In genomic region chr8:48136804-48137650, GRCm38 (mm10) we compare ENCODE assay signal across 12 mouse cellular contexts. TPM values are rescaled to one million over a fixed set of nuclear protein-coding genes. Genes with fewer than 3 reads are reported as not detected.
DNase-seq lines count a peak whose midpoint lies in the region; ATAC-seq lines count a peak whose summit lies in the region.
"Had no signal": no experiment of that assay in that cellular context is flagged by ENCODE, and none has a peak within 500 bp of the region (broad histone marks: within the 10 kb centered on the region; RNA-seq: fewer than 3 reads in every experiment).

No protein-coding gene starts in this region.

- H3K9me3 ChIP-seq in midbrain, embryonic 13.5 days = no peaks in the 10 kb centered on the region
- H3K9me3 ChIP-seq in midbrain, embryonic 10.5 days (replicated peaks) = no peaks in the 10 kb centered on the region
- no peaks in the 10 kb centered on the region for H3K9me3 ChIP-seq in forebrain, embryonic 14.5 days (replicated peaks; ENCODE audit: control insufficient read depth, low read length)
- no peaks in the 10 kb centered on the region for H3K9me3 ChIP-seq in hindbrain, embryonic 16.5 days (ENCODE audit: control insufficient read depth, low read length)
- H3K9me3 ChIP-seq in neural tube, embryonic 15.5 days (replicated peaks) = no peaks in the 10 kb centered on the region
- H3K9me3 ChIP-seq: heart, embryonic 15.5 days had no signal

- no peak overlapping the region for H3K4me3 ChIP-seq in midbrain, embryonic 13.5 days (replicated peaks)
- H3K4me3 ChIP-seq in midbrain, embryonic 10.5 days = no peak overlapping the region
- no peak overlapping the region for H3K4me3 ChIP-seq in forebrain, embryonic 14.5 days (ENCODE audit: low read depth, low read length)
- peak overlapping the region; percentile 30 for H3K4me3 ChIP-seq in hindbrain, embryonic 16.5 days (ENCODE audit: low read length)
- peak overlapping the region; percentile 20 for H3K4me3 ChIP-seq in neural tube, embryonic 15.5 days (replicated peaks)
- H3K4me3 ChIP-seq: heart, embryonic 15.5 days; megakaryocyte, embryonic 14.5 days had no signal

- H3K36me3 ChIP-seq in midbrain, embryonic 13.5 days = no peaks in the 10 kb centered on the region
- peaks cover 57% of the 10 kb centered on the region for H3K36me3 ChIP-seq in midbrain, embryonic 10.5 days
- peaks cover 9% of the 10 kb centered on the region; the same call in 1 of the 2 replicates for H3K36me3 ChIP-seq in forebrain, embryonic 14.5 days (ENCODE audit: control insufficient read depth, insufficient read depth, low read length)
- no peaks in the 10 kb centered on the region for H3K36me3 ChIP-seq in hindbrain, embryonic 16.5 days (ENCODE audit: control insufficient read depth, insufficient read depth, low read length)
- no peaks in the 10 kb centered on the region for H3K36me3 ChIP-seq in neural tube, embryonic 15.5 days

- H3K4me1 ChIP-seq in midbrain, embryonic 13.5 days (replicated peaks) = peaks cover 25% of the 10 kb centered on the region
- peaks cover 6% of the 10 kb centered on the region; the same call in 1 of the 2 replicates for H3K4me1 ChIP-seq in midbrain, embryonic 10.5 days
- H3K4me1 ChIP-seq in forebrain, embryonic 14.5 days (ENCODE audit: control insufficient read depth, insufficient read depth, low read length) = peaks cover 11% of the 10 kb centered on the region
- H3K4me1 ChIP-seq in hindbrain, embryonic 16.5 days (ENCODE audit: control insufficient read depth, insufficient read depth, low read depth, low read length) = peaks cover 9% of the 10 kb centered on the region
- peaks cover 22% of the 10 kb centered on the region for H3K4me1 ChIP-seq in neural tube, embryonic 15.5 days
- H3K4me1 ChIP-seq: heart, embryonic 15.5 days; megakaryocyte, embryonic 14.5 days had no signal

- H3K27ac ChIP-seq in midbrain, embryonic 13.5 days = 0 out of 2 replicates have a peak overlapping the region, but pooled peaks have one; percentile 45
- no peak overlapping the region for H3K27ac ChIP-seq in midbrain, embryonic 10.5 days (replicated peaks)
- H3K27ac ChIP-seq in forebrain, embryonic 14.5 days (ENCODE audit: low read depth, low read length) = peak overlapping the region; percentile 64; the same call in 1 of the 2 replicates
- peak overlapping the region; percentile 32; the same call in 1 of the 2 replicates for H3K27ac ChIP-seq in hindbrain, embryonic 16.5 days (ENCODE audit: low read depth, low read length)
- H3K27ac ChIP-seq in neural tube, embryonic 15.5 days (replicated peaks) = 0 out of 2 replicates have a peak overlapping the region, but pooled peaks have one; percentile 13
- H3K27ac ChIP-seq: heart, embryonic 15.5 days had no signal

- 71% methylated on average over 30 of the region's 30 CpGs for WGBS in midbrain, embryonic 13.5 days
- WGBS in midbrain, embryonic 10.5 days = 91% methylated on average over 30 of the region's 30 CpGs
- WGBS in forebrain, embryonic 14.5 days = 65% methylated on average over 30 of the region's 30 CpGs
- 52% methylated on average over 30 of the region's 30 CpGs for whole genome bisulfite sequencing in hindbrain, embryonic 16.5 days
- WGBS in neural tube, embryonic 15.5 days = 49% methylated on average over 30 of the region's 30 CpGs

- no peak for DNase-seq in midbrain, embryonic 10.5 days (ENCODE audit: low spot score)
- peak; percentile 59 for DNase-seq in forebrain, embryonic 14.5 days (ENCODE audit: low spot score)
- DNase-seq in cerebellum, adult 8-10 months = no peak
- DNase-seq: cerebellum, postnatal 25 days; lung, embryonic 14.5 days had no signal

- no peaks in the 10 kb centered on the region for H3K27me3 ChIP-seq in midbrain, embryonic 13.5 days
- H3K27me3 ChIP-seq in midbrain, embryonic 10.5 days (ENCODE audit: low read depth, poor library complexity, severe bottlenecking) = no peaks in the 10 kb centered on the region
- H3K27me3 ChIP-seq in forebrain, embryonic 14.5 days (replicated peaks; ENCODE audit: control insufficient read depth, insufficient read depth, low read length) = no peaks in the 10 kb centered on the region
- no peaks in the 10 kb centered on the region for H3K27me3 ChIP-seq in hindbrain, embryonic 16.5 days (replicated peaks; ENCODE audit: control insufficient read depth, insufficient read depth, low read length)
- no peaks in the 10 kb centered on the region for H3K27me3 ChIP-seq in neural tube, embryonic 15.5 days (replicated peaks)
- H3K27me3 ChIP-seq: heart, embryonic 15.5 days; megakaryocyte, embryonic 14.5 days had no signal

- ATAC-seq in midbrain, embryonic 13.5 days = peak; percentile 49
- peak; percentile 42; the same call in 1 of the 2 replicates for ATAC-seq in forebrain, embryonic 14.5 days
- ATAC-seq in hindbrain, embryonic 16.5 days = peak; percentile 13; the same call in 1 of the 2 replicates
- peak; percentile 62 for ATAC-seq in neural tube, embryonic 15.5 days (ENCODE audit: low FRiP score)
- ATAC-seq in erythroid progenitor cell, adult 5-6 weeks (replicated peaks; ENCODE audit: low FRiP score, poor library complexity, severe bottlenecking) = no peak
- ATAC-seq: intestine, postnatal 0 days had no signal

- peak overlapping the region; percentile 21; the same call in 1 of the 2 replicates for H3K4me2 ChIP-seq in midbrain, embryonic 13.5 days (replicated peaks)
- H3K4me2 ChIP-seq in forebrain, embryonic 14.5 days (ENCODE audit: low read length) = peak overlapping the region; percentile 11; the same call in 1 of the 2 replicates
- peak overlapping the region; percentile 51 for H3K4me2 ChIP-seq in hindbrain, embryonic 16.5 days (ENCODE audit: low read length)
- peak overlapping the region; percentile 49 for H3K4me2 ChIP-seq in neural tube, embryonic 15.5 days
- H3K4me2 ChIP-seq: heart, embryonic 15.5 days; lung, embryonic 14.5 days had no signal

- no peak overlapping the region for H3K9ac ChIP-seq in midbrain, embryonic 13.5 days (replicated peaks)
- H3K9ac ChIP-seq in forebrain, embryonic 14.5 days (ENCODE audit: low read length) = no peak overlapping the region
- H3K9ac ChIP-seq in hindbrain, embryonic 16.5 days (ENCODE audit: low read depth, low read length) = peak overlapping the region; percentile 10; the same call in 1 of the 2 replicates
- no peak overlapping the region for H3K9ac ChIP-seq in neural tube, embryonic 15.5 days (replicated peaks)
- H3K9ac ChIP-seq: heart, embryonic 15.5 days; lung, embryonic 14.5 days had no signal

RNA-seq across cellular contexts. Expression of gene Dctd, which starts 38.1 kb away (rescaled TPM):
- 6.7 and 8.8 TPM in 2 replicates for polyA plus RNA-seq in midbrain, embryonic 13.5 days (2015; fragmentation: Nextera tagmentation; extraction: Ambion mirVana)
- 28.1 and 36.9 TPM in 2 replicates for polyA plus RNA-seq in midbrain, embryonic 10.5 days (2016; fragmentation: Nextera tagmentation; extraction: Ambion mirVana)
- 13.5 and 14.2 TPM in 2 replicates for polyA plus RNA-seq in forebrain, embryonic 14.5 days (2014; fragmentation: Nextera tagmentation; extraction: Ambion mirVana)
- 14.7 and 16.4 TPM in 2 replicates for polyA plus RNA-seq in hindbrain, embryonic 16.5 days (2015; fragmentation: Nextera tagmentation; extraction: Ambion mirVana)
- polyA plus RNA-seq in neural tube, embryonic 15.5 days (2015; fragmentation: Nextera tagmentation; extraction: Ambion mirVana) = 11.7 and 15.5 TPM in 2 replicates
- 1.3 and 10.1 TPM in 2 replicates for total RNA-seq in erythroid progenitor cell, adult 5-6 weeks (2015; ENCODE audit: low replicate concordance)
- 2.3 and 4.7 TPM in 2 replicates for total RNA-seq in erythroid progenitor cell, adult 5-6 weeks (2017; ENCODE audit: low replicate concordance)

Comparison
In these comparisons a context has a peak if more than half of its experiments do, and no peak if none do; other contexts are left out.
1. H3K4me3 ChIP-seq: peak in hindbrain, embryonic 16.5 days (single experiment) and neural tube, embryonic 15.5 days (single experiment); none in midbrain, embryonic 13.5 days (single experiment), midbrain, embryonic 10.5 days (single experiment) and forebrain, embryonic 14.5 days (single experiment).
2. Peak in every context shown above with its lines, with median percentiles within 50 percentile points of each other: H3K4me2 ChIP-seq.